Mouse (Mus musculus): ENCODE measurements around the gene Sub1. TPM values are rescaled to one million over a fixed set of nuclear protein-coding genes. Genes with fewer than 3 reads are reported as not detected.

The Sub1 gene
- polyA plus RNA-seq, 1 experiment from 2014 or later = 587 TPM

GRCm38 (mm10) chr15:11956129-11956528 is 40.7 kb downstream of the Sub1 start:
- no peaks in the 10 kb centered on the region for H3K27me3 ChIP-seq
- 90% methylated on average over 7 of the region's 7 CpGs for WGBS
- no peak for ATAC-seq
- H3K4me1 ChIP-seq (replicated peaks) = no peaks in the 10 kb centered on the region
- no peak overlapping the region for H3K27ac ChIP-seq
- no peaks in the 10 kb centered on the region for H3K36me3 ChIP-seq
- no peak overlapping the region for H3K4me3 ChIP-seq (replicated peaks)
- no peak overlapping the region for H3K9ac ChIP-seq (replicated peaks)
- H3K9me3 ChIP-seq = no peaks in the 10 kb centered on the region
- H3K4me2 ChIP-seq (replicated peaks) = no peak overlapping the region

- 55% methylated on average over 4 of the region's 4 CpGs for WGBS
- Histone ChIP-seq H3K36me3 (no peaks in the 10 kb centered on the region), H3K27ac (no peak overlapping the region), H3K9ac (replicated peaks) (no peak overlapping the region), H3K27me3 (no peaks in the 10 kb centered on the region), H3K4me1 (replicated peaks) (no peaks in the 10 kb centered on the region), H3K4me2 (replicated peaks) (no peak overlapping the region), H3K4me3 (replicated peaks) (no peak overlapping the region), H3K9me3 (no peaks in the 10 kb centered on the region)
- ATAC-seq = no peak
Observed at GRCm38 (mm10) chr15:11954190-11954589, 42.6 kb downstream of the Sub1 start.

- Histone ChIP-seq H3K36me3 (no peaks in the 10 kb centered on the region), H3K27ac (no peak overlapping the region), H3K4me3 (replicated peaks) (no peak overlapping the region), H3K9ac (replicated peaks) (no peak overlapping the region), H3K4me1 (replicated peaks) (no peaks in the 10 kb centered on the region), H3K9me3 (no peaks in the 10 kb centered on the region), H3K27me3 (no peaks in the 10 kb centered on the region), H3K4me2 (replicated peaks) (no peak overlapping the region)
- ATAC-seq = no peak
- 83% methylated on average over 3 of the region's 3 CpGs for WGBS
Observed at GRCm38 (mm10) chr15:11952159-11952558, 44.6 kb downstream of the Sub1 start.

GRCm38 (mm10) chr15:11951181-11951580 is 45.6 kb downstream of the Sub1 start:
- 93% methylated on average over 7 of the region's 7 CpGs for WGBS
- no peak for ATAC-seq
- Histone ChIP-seq H3K4me2 (replicated peaks) (no peak overlapping the region), H3K4me3 (replicated peaks) (no peak overlapping the region), H3K27me3 (no peaks in the 10 kb centered on the region), H3K36me3 (no peaks in the 10 kb centered on the region), H3K27ac (no peak overlapping the region), H3K9me3 (no peaks in the 10 kb centered on the region), H3K4me1 (replicated peaks) (no peaks in the 10 kb centered on the region), H3K9ac (replicated peaks) (no peak overlapping the region)

- H3K36me3 ChIP-seq = no peaks in the 10 kb centered on the region
- no peaks in the 10 kb centered on the region for H3K9me3 ChIP-seq
- 0 out of 2 replicates have a peak, but pooled peaks have one; percentile 30 for ATAC-seq
- H3K27me3 ChIP-seq = no peaks in the 10 kb centered on the region
- H3K4me3 ChIP-seq (replicated peaks) = no peak overlapping the region
- H3K27ac ChIP-seq = no peak overlapping the region
- H3K4me2 ChIP-seq (replicated peaks) = no peak overlapping the region
- H3K9ac ChIP-seq (replicated peaks) = no peak overlapping the region
- WGBS = 93% methylated on average over 10 of the region's 10 CpGs
- H3K4me1 ChIP-seq (replicated peaks) = no peaks in the 10 kb centered on the region
Observed at GRCm38 (mm10) chr15:11950144-11950543, 46.6 kb downstream of the Sub1 start.

GRCm38 (mm10) chr15:11949490-11949889 is 47.3 kb downstream of the Sub1 start:
- Histone ChIP-seq H3K4me1 (replicated peaks) (no peaks in the 10 kb centered on the region), H3K36me3 (no peaks in the 10 kb centered on the region), H3K9me3 (no peaks in the 10 kb centered on the region), H3K27ac (no peak overlapping the region), H3K9ac (replicated peaks) (no peak overlapping the region), H3K4me3 (replicated peaks) (no peak overlapping the region), H3K4me2 (replicated peaks) (no peak overlapping the region), H3K27me3 (no peaks in the 10 kb centered on the region)
- WGBS = 95% methylated on average over 3 of the region's 3 CpGs
- ATAC-seq = no peak

- no peak overlapping the region for H3K27ac ChIP-seq
- 44% methylated on average over 5 of the region's 5 CpGs for WGBS
- H3K27me3 ChIP-seq = no peaks in the 10 kb centered on the region
- no peak for ATAC-seq
- H3K9me3 ChIP-seq = no peaks in the 10 kb centered on the region
- 0 out of 2 replicates have a peak, but pooled peaks cover 3% of the 10 kb centered on the region for H3K4me1 ChIP-seq (replicated peaks)
- no peak overlapping the region for H3K4me2 ChIP-seq (replicated peaks)
- no peak overlapping the region for H3K9ac ChIP-seq (replicated peaks)
- H3K36me3 ChIP-seq = no peaks in the 10 kb centered on the region
- H3K4me3 ChIP-seq (replicated peaks) = no peak overlapping the region
Observed at GRCm38 (mm10) chr15:11940855-11941254, 55.9 kb downstream of the Sub1 start.

Other genes with a start within 250 kb of the Sub1 start
- gene Npr3, start 89.7 kb downstream of the Sub1 start, polyA plus RNA-seq (2015; fragmentation: Nextera tagmentation; extraction: Ambion mirVana) = 1.1 and 1.2 TPM in 2 replicates
- gene Zfr, start 120.8 kb upstream of the Sub1 start, polyA plus RNA-seq (2015; fragmentation: Nextera tagmentation; extraction: Ambion mirVana) = 149 and 153 TPM in 2 replicates
- 9.3 and 9.7 TPM in 2 replicates for gene Mtmr12, start 208.0 kb upstream of the Sub1 start, polyA plus RNA-seq (2015; fragmentation: Nextera tagmentation; extraction: Ambion mirVana)